In genomic region chr15:59212362-59212761, GRCm38 (mm10) we compare ENCODE assay signal across 14 mouse cellular contexts.
"Had no signal": no experiment of that assay in that cellular context is flagged by ENCODE, and none has a peak within 500 bp of the region (broad histone marks: within the 10 kb centered on the region; RNA-seq: fewer than 3 reads in every experiment).

No protein-coding gene starts in this region.

- H3K27me3 ChIP-seq: liver, embryonic 15.5 days; midbrain, embryonic 15.5 days; neural tube, embryonic 12.5 days had no signal

- H3K9me3 ChIP-seq: limb, embryonic 10.5 days; liver, embryonic 15.5 days; megakaryocyte, embryonic 14.5 days; midbrain, embryonic 15.5 days; neural tube, embryonic 12.5 days had no signal

- H3K9ac ChIP-seq: liver, embryonic 15.5 days; midbrain, embryonic 15.5 days; neural tube, embryonic 12.5 days had no signal

- H3K4me3 ChIP-seq: left cerebral cortex, adult 2 months; limb, embryonic 10.5 days; liver, embryonic 15.5 days; megakaryocyte, embryonic 14.5 days; midbrain, embryonic 15.5 days; neural tube, embryonic 12.5 days had no signal

- H3K36me3 ChIP-seq: limb, embryonic 10.5 days; liver, embryonic 15.5 days; midbrain, embryonic 15.5 days; neural tube, embryonic 12.5 days had no signal

- H3K27ac ChIP-seq: left cerebral cortex, adult 2 months; limb, embryonic 10.5 days; liver, embryonic 15.5 days; macrophage; midbrain, embryonic 15.5 days; neural tube, embryonic 12.5 days had no signal

- H3K4me2 ChIP-seq: liver, embryonic 11.5 days; liver, embryonic 15.5 days; midbrain, embryonic 11.5 days; midbrain, embryonic 15.5 days; neural tube, embryonic 12.5 days had no signal

- H3K4me1 ChIP-seq: limb, embryonic 10.5 days; liver, embryonic 15.5 days; megakaryocyte, embryonic 14.5 days; midbrain, embryonic 15.5 days; neural tube, embryonic 12.5 days had no signal

- ATAC-seq: midbrain, embryonic 15.5 days had no signal

- DNase-seq: kidney, adult 2 months; kidney, postnatal 25 days; lung, adult 2 months; lung, postnatal 10 days; thymus, postnatal 36 days had no signal
